Comparison of ENCODE assay signal across 28 mouse cellular contexts in genomic region chr15:57318001-57318400, GRCm38 (mm10).
"Had no signal": no experiment of that assay in that cellular context is flagged by ENCODE, and none has a peak within 500 bp of the region (broad histone marks: within the 10 kb centered on the region; RNA-seq: fewer than 3 reads in every experiment).

No protein-coding gene starts in this region.

- DNase-seq: cerebellum, adult 2 months; cerebellum, adult 8-10 months; cerebellum, adult 9-10 months; cerebellum, adult 9-11 months; cerebellum, postnatal 10 days; cerebellum, postnatal 14 days; cerebellum, postnatal 25 days; cerebellum, postnatal 36 days; embryo, embryonic 11 days; forebrain, postnatal 0 days; gastrocnemius, adult 2 months; gastrocnemius, postnatal 10 days; gastrocnemius, postnatal 14 days; gastrocnemius, postnatal 25 days; gastrocnemius, postnatal 36 days; heart, adult 11 months; heart, adult 18-20 months had no signal

- H3K4me3 ChIP-seq: embryonic facial prominence, embryonic 10.5 days; embryonic facial prominence, embryonic 12.5 days; embryonic facial prominence, embryonic 13.5 days; embryonic facial prominence, embryonic 15.5 days; erythroblast, embryonic 14.5 days; forebrain, embryonic 10.5 days; forebrain, embryonic 12.5 days; forebrain, embryonic 13.5 days; forebrain, embryonic 15.5 days; gastrocnemius, adult 2 months had no signal

- H3K27ac ChIP-seq: embryonic facial prominence, embryonic 10.5 days; embryonic facial prominence, embryonic 12.5 days; embryonic facial prominence, embryonic 13.5 days; embryonic facial prominence, embryonic 15.5 days; forebrain, embryonic 10.5 days; forebrain, embryonic 12.5 days; forebrain, embryonic 13.5 days; forebrain, embryonic 15.5 days; gastrocnemius, adult 2 months had no signal

- H3K27me3 ChIP-seq: embryonic facial prominence, embryonic 12.5 days; embryonic facial prominence, embryonic 13.5 days; embryonic facial prominence, embryonic 15.5 days; forebrain, embryonic 12.5 days; forebrain, embryonic 13.5 days; forebrain, embryonic 15.5 days had no signal

- ATAC-seq: forebrain, embryonic 13.5 days; forebrain, embryonic 14.5 days; forebrain, embryonic 15.5 days; forebrain, embryonic 16.5 days; forebrain, postnatal 0 days had no signal

- H3K36me3 ChIP-seq: embryonic facial prominence, embryonic 10.5 days; embryonic facial prominence, embryonic 12.5 days; embryonic facial prominence, embryonic 13.5 days; embryonic facial prominence, embryonic 15.5 days; forebrain, embryonic 10.5 days; forebrain, embryonic 12.5 days; forebrain, embryonic 15.5 days had no signal

- H3K9me3 ChIP-seq: embryonic facial prominence, embryonic 10.5 days; embryonic facial prominence, embryonic 12.5 days; embryonic facial prominence, embryonic 13.5 days; embryonic facial prominence, embryonic 15.5 days; forebrain, embryonic 10.5 days; forebrain, embryonic 12.5 days; forebrain, embryonic 13.5 days; forebrain, embryonic 15.5 days had no signal

- H3K4me1 ChIP-seq: embryonic facial prominence, embryonic 10.5 days; embryonic facial prominence, embryonic 12.5 days; embryonic facial prominence, embryonic 13.5 days; embryonic facial prominence, embryonic 15.5 days; forebrain, embryonic 10.5 days; forebrain, embryonic 12.5 days; forebrain, embryonic 13.5 days; forebrain, embryonic 15.5 days had no signal

- H3K4me2 ChIP-seq: embryonic facial prominence, embryonic 12.5 days; embryonic facial prominence, embryonic 13.5 days; embryonic facial prominence, embryonic 15.5 days; forebrain, embryonic 12.5 days; forebrain, embryonic 13.5 days; forebrain, embryonic 15.5 days had no signal

- H3K9ac ChIP-seq: embryonic facial prominence, embryonic 12.5 days; embryonic facial prominence, embryonic 13.5 days; embryonic facial prominence, embryonic 15.5 days; forebrain, embryonic 12.5 days; forebrain, embryonic 13.5 days; forebrain, embryonic 15.5 days; forebrain, postnatal 0 days had no signal
